Mouse (Mus musculus): ENCODE data around the gene Krt5. TPM values are rescaled to one million over a fixed set of nuclear protein-coding genes. Genes with fewer than 3 reads are reported as not detected.
"Not testable (repeated sequence)": the region's sequence is repeated elsewhere in the genome, so short reads cannot be mapped to it uniquely, and the experiment has no call there.

Krt5 gene
- polyA plus RNA-seq, 1 experiment from 2014 or later: not detected

DNA sequence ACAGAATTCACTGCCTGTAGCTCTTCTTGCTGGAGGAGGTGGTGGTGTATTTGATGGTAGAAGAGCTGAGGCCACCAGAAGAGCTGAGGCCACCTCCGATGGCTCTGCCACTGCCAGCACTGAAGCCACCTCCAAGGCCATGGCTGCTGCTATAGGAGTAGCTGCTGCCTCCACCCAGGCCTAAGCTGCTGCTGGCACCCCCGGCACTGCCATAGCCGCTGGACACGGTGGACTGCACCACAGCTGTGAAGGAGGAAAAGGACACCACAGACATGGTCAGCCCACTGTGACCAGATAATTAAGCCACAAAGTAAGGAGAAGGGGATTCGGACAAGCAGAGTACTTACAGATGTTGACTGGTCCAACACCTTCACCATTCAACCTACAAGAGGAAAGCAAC is 22.2 kb downstream of the Krt5 start:
- not testable (repeated sequence) for H3K9me3 ChIP-seq (ENCODE audit: control insufficient read depth, low read length); H3K9ac ChIP-seq (ENCODE audit: low read length); H3K27ac ChIP-seq (replicated peaks in 1 of 2; ENCODE audit: control insufficient read depth in 1 of 2, insufficient read depth in 1 of 2, low read depth in 2 of 2, low read length in 2 of 2); H3K4me2 ChIP-seq (ENCODE audit: low read length); H3K4me1 ChIP-seq (ENCODE audit: control insufficient read depth in 2 of 2, insufficient read depth in 2 of 2, low read length in 2 of 2); ATAC-seq (ENCODE audit: insufficient number of reproducible peaks, insufficient read depth, low FRiP score, low read depth); H3K36me3 ChIP-seq (ENCODE audit: control insufficient read depth, insufficient read depth, low read length); H3K4me3 ChIP-seq (ENCODE audit: control insufficient read depth in 1 of 2, insufficient read depth in 1 of 2, low read depth in 1 of 2, low read length in 2 of 2); H3K27me3 ChIP-seq (ENCODE audit: control insufficient read depth, insufficient read depth, low read length)
- 84% methylated on average over 5 of the region's 5 CpGs for WGBS

DNA sequence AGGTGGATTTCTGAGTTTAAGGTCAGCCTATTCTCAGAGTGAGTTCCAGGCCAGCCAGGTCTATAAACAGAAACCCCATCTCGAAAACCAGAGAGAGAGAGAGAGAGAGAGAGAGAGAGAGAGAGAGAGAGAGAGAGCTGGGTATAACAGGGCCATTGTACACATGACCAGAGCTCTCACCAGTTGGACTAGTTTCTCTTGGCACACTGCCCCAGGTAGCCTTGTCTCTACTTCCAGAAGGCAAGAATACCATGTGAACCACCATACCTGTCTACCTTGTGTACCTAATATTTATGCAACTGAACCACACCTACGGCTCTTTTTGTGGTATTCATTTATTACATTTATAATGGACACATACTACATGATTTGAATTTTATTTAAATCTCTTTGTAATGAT is 24.5 kb downstream of the Krt5 start:
- H3K4me2 ChIP-seq (ENCODE audit: low read length): no peak overlapping the region
- WGBS: 51% methylated on average over 2 of the region's 2 CpGs
- ATAC-seq (ENCODE audit: insufficient number of reproducible peaks, insufficient read depth, low FRiP score, low read depth): no peak
- no peaks in the 10 kb centered on the region for H3K36me3 ChIP-seq (ENCODE audit: control insufficient read depth, insufficient read depth, low read length)
- H3K27me3 ChIP-seq (ENCODE audit: control insufficient read depth, insufficient read depth, low read length): no peaks in the 10 kb centered on the region
- no peaks in the 10 kb centered on the region for H3K4me1 ChIP-seq (ENCODE audit: control insufficient read depth in 2 of 2, insufficient read depth in 2 of 2, low read length in 2 of 2)
- H3K4me3 ChIP-seq (ENCODE audit: control insufficient read depth in 1 of 2, insufficient read depth in 1 of 2, low read depth in 1 of 2, low read length in 2 of 2): no peak overlapping the region
- no peak overlapping the region for H3K27ac ChIP-seq (replicated peaks in 1 of 2; ENCODE audit: control insufficient read depth in 1 of 2, insufficient read depth in 1 of 2, low read depth in 2 of 2, low read length in 2 of 2)
- H3K9ac ChIP-seq (ENCODE audit: low read length): no peak overlapping the region
- no peaks in the 10 kb centered on the region for H3K9me3 ChIP-seq (ENCODE audit: control insufficient read depth, low read length)

GRCm38 (mm10) chr15:101680187-101680586 is 32.5 kb downstream of the Krt5 start, which contains the start of gene Krt6b:
Gene Krt6b (minus strand): TSS chr15:101680287.
- Histone ChIP-seq H3K9ac (ENCODE audit: low read length) (no peak within 1 kb of the TSS), H3K27ac (replicated peaks in 1 of 2; ENCODE audit: control insufficient read depth in 1 of 2, insufficient read depth in 1 of 2, low read depth in 2 of 2, low read length in 2 of 2) (no peak within 1 kb of the TSS), H3K4me1 (ENCODE audit: control insufficient read depth in 2 of 2, insufficient read depth in 2 of 2, low read length in 2 of 2) (no peaks in the 10 kb centered on the region), H3K4me3 (ENCODE audit: control insufficient read depth in 1 of 2, insufficient read depth in 1 of 2, low read depth in 1 of 2, low read length in 2 of 2) (no peak within 1 kb of the TSS), H3K27me3 (ENCODE audit: control insufficient read depth, insufficient read depth, low read length) (no peaks in the 10 kb centered on the region), H3K4me2 (ENCODE audit: low read length) (no peak within 1 kb of the TSS), H3K9me3 (ENCODE audit: control insufficient read depth, low read length) (no peaks in the 10 kb centered on the region), H3K36me3 (ENCODE audit: control insufficient read depth, insufficient read depth, low read length) (no peaks in the 10 kb centered on the region)
- WGBS: 86% methylated on average over 2 of the region's 2 CpGs
- ATAC-seq (ENCODE audit: insufficient number of reproducible peaks, insufficient read depth, low FRiP score, low read depth): no peak

- Histone ChIP-seq H3K9me3 (ENCODE audit: control insufficient read depth, low read length) (no peaks in the 10 kb centered on the region), H3K4me2 (ENCODE audit: low read length) (no peak overlapping the region), H3K4me3 (ENCODE audit: control insufficient read depth in 1 of 2, insufficient read depth in 1 of 2, low read depth in 1 of 2, low read length in 2 of 2) (no peak overlapping the region), H3K4me1 (ENCODE audit: control insufficient read depth in 2 of 2, insufficient read depth in 2 of 2, low read length in 2 of 2) (no peaks in the 10 kb centered on the region), H3K36me3 (ENCODE audit: control insufficient read depth, insufficient read depth, low read length) (no peaks in the 10 kb centered on the region), H3K27ac (replicated peaks in 1 of 2; ENCODE audit: control insufficient read depth in 1 of 2, insufficient read depth in 1 of 2, low read depth in 2 of 2, low read length in 2 of 2) (no peak overlapping the region), H3K9ac (ENCODE audit: low read length) (no peak overlapping the region), H3K27me3 (ENCODE audit: control insufficient read depth, insufficient read depth, low read length) (no peaks in the 10 kb centered on the region)
- ATAC-seq (ENCODE audit: insufficient number of reproducible peaks, insufficient read depth, low FRiP score, low read depth): no peak
- WGBS: 67% methylated on average over 1 of the region's 1 CpGs
Measured at GRCm38 (mm10) chr15:101675978-101676377, 36.7 kb downstream of the Krt5 start.

Small RNA genes within 50 kb of the gene (microRNA-seq; reads per million reads assigned to microRNA genes)
- gene Gm44323: not detected
- not detected for gene Gm44342
- gene Gm44383: not detected

Other genes with a start within 250 kb of the Krt5 start
- not detected in 2 replicates for gene Krt81, start 249.1 kb downstream of the Krt5 start, polyA plus RNA-seq (2014; fragmentation: Nextera tagmentation; extraction: Ambion mirVana)
- gene Krt86, start 239.4 kb downstream of the Krt5 start, polyA plus RNA-seq (2014; fragmentation: Nextera tagmentation; extraction: Ambion mirVana): not detected in 2 replicates
- gene Krt83, start 221.4 kb downstream of the Krt5 start, polyA plus RNA-seq (2014; fragmentation: Nextera tagmentation; extraction: Ambion mirVana): not detected in 2 replicates
- gene Gm49425, start 195.6 kb downstream of the Krt5 start, polyA plus RNA-seq (2014; fragmentation: Nextera tagmentation; extraction: Ambion mirVana): not detected in 2 replicates
- gene Krt84, start 180.1 kb downstream of the Krt5 start, polyA plus RNA-seq (2014; fragmentation: Nextera tagmentation; extraction: Ambion mirVana): not detected in 2 replicates
- gene Krt82, start 162.2 kb downstream of the Krt5 start, polyA plus RNA-seq (2014; fragmentation: Nextera tagmentation; extraction: Ambion mirVana): not detected in 2 replicates
- not detected in 2 replicates for gene Krt90, start 149.9 kb downstream of the Krt5 start, polyA plus RNA-seq (2014; fragmentation: Nextera tagmentation; extraction: Ambion mirVana)
- 0.05 TPM in 1 of 2 replicates, not detected in the other for gene Krt75, start 139.0 kb downstream of the Krt5 start, polyA plus RNA-seq (2014; fragmentation: Nextera tagmentation; extraction: Ambion mirVana)
- not detected in 2 replicates for gene Gm5414, start 84.7 kb downstream of the Krt5 start, polyA plus RNA-seq (2014; fragmentation: Nextera tagmentation; extraction: Ambion mirVana)
- not detected in 2 replicates for gene Gm5478, start 65.5 kb downstream of the Krt5 start, polyA plus RNA-seq (2014; fragmentation: Nextera tagmentation; extraction: Ambion mirVana)
- gene Krt6b, start 32.6 kb downstream of the Krt5 start, polyA plus RNA-seq (2014; fragmentation: Nextera tagmentation; extraction: Ambion mirVana): not detected in 2 replicates
- not detected in 2 replicates for gene Krt6a, start 18.6 kb downstream of the Krt5 start, polyA plus RNA-seq (2014; fragmentation: Nextera tagmentation; extraction: Ambion mirVana)
- not detected in 2 replicates for gene Krt71, start 30.2 kb upstream of the Krt5 start, polyA plus RNA-seq (2014; fragmentation: Nextera tagmentation; extraction: Ambion mirVana)
- not detected in 2 replicates for gene Krt72, start 73.6 kb upstream of the Krt5 start, polyA plus RNA-seq (2014; fragmentation: Nextera tagmentation; extraction: Ambion mirVana)
- gene Krt73, start 89.4 kb upstream of the Krt5 start, polyA plus RNA-seq (2014; fragmentation: Nextera tagmentation; extraction: Ambion mirVana): not detected in 2 replicates
- not detected in 2 replicates for gene Krt2, start 105.3 kb upstream of the Krt5 start, polyA plus RNA-seq (2014; fragmentation: Nextera tagmentation; extraction: Ambion mirVana)
- gene Krt1, start 137.9 kb upstream of the Krt5 start, polyA plus RNA-seq (2014; fragmentation: Nextera tagmentation; extraction: Ambion mirVana): 0.31 and 0.55 TPM in 2 replicates
- gene Krt77, start 156.8 kb upstream of the Krt5 start, polyA plus RNA-seq (2014; fragmentation: Nextera tagmentation; extraction: Ambion mirVana): not detected in 2 replicates
- not detected in 2 replicates for gene Krt76, start 180.0 kb upstream of the Krt5 start, polyA plus RNA-seq (2014; fragmentation: Nextera tagmentation; extraction: Ambion mirVana)
- 0.42 TPM in 1 of 2 replicates, not detected in the other for gene Krt4, start 211.8 kb upstream of the Krt5 start, polyA plus RNA-seq (2014; fragmentation: Nextera tagmentation; extraction: Ambion mirVana)
- gene Krt79, start 227.4 kb upstream of the Krt5 start, polyA plus RNA-seq (2014; fragmentation: Nextera tagmentation; extraction: Ambion mirVana): 0.51 and 0.63 TPM in 2 replicates
- not detected in 2 replicates for gene Krt78, start 241.4 kb upstream of the Krt5 start, polyA plus RNA-seq (2014; fragmentation: Nextera tagmentation; extraction: Ambion mirVana)